Mouse (Mus musculus) kidney, embryonic 15.5 days (tissue): ENCODE results near the gene Agbl4. TPM values are rescaled to one million over a fixed set of nuclear protein-coding genes. Genes with fewer than 3 reads are reported as not detected.
A peak's percentile ranks its signal among the peaks of the same experiment; 100 is the strongest.

Experiments
- ATAC-seq: fragments of 200-750 bp; cut with Nextera tagmentation; replicated peaks from 2 replicates; pipeline ENCODE4 v1.8.0; 2017; ENCODE audit warnings: moderate TSS enrichment; ENCODE audit not compliant: low FRiP score
- H3K27ac ChIP-seq: fragments of 300-500 bp; sonication (generic); 2 replicates; pipeline ENCODE4 v1.5.1; 2015; ENCODE audit warnings: mild to moderate bottlenecking, inconsistent platforms
- H3K27me3 ChIP-seq: fragments of 300-500 bp; sonication (generic); 2 replicates; pipeline ENCODE4 v1.6.1; 2015; ENCODE audit warnings: inconsistent platforms
- H3K36me3 ChIP-seq: fragments of 300-500 bp; sonication (generic); 2 replicates; pipeline ENCODE4 v1.6.1; 2015; ENCODE audit warnings: inconsistent platforms
- H3K4me1 ChIP-seq: fragments of 300-500 bp; sonication (generic); 2 replicates; pipeline ENCODE4 v1.6.1; 2015; ENCODE audit warnings: inconsistent platforms
- H3K4me2 ChIP-seq: fragments of 300-500 bp; sonication (generic); 2 replicates; pipeline ENCODE4 v1.6.1; 2015; ENCODE audit warnings: moderate library complexity, mild to moderate bottlenecking, inconsistent platforms
- H3K4me3 ChIP-seq: fragments of 300-500 bp; sonication (generic); replicated peaks from 2 replicates; pipeline ENCODE4 v1.5.1; 2015; ENCODE audit warnings: mild to moderate bottlenecking, inconsistent platforms
- H3K9ac ChIP-seq: fragments of 300-500 bp; sonication (generic); 2 replicates; pipeline ENCODE4 v1.6.1; 2015; ENCODE audit warnings: mild to moderate bottlenecking, inconsistent platforms
- H3K9me3 ChIP-seq: fragments of 300-500 bp; sonication (generic); replicated peaks from 2 replicates; pipeline ENCODE4 v1.6.1; 2016; ENCODE audit warnings: inconsistent platforms
- WGBS: fragments of 180-500 bp; shearing (Covaris S2); methylation state at CpG from one replicate; pipeline ENCODE4 v1.1.7; 2015; ENCODE audit warnings: mixed read lengths; 5-methylcytosine and 5-hydroxymethylcytosine counted together
- polyA plus RNA-seq: library from polyadenylated mRNA; unstranded; fragments of >200 nt; fragmentation: Nextera tagmentation; extraction: Ambion mirVana; gene quantifications from 2 replicates; pipeline ENCODE4 v1.2.1, GENCODE M21; 2015

The Agbl4 gene
- polyA plus RNA-seq, 1 experiment from 2014 or later, result 0.43 TPM

GRCm38 (mm10) chr4:111001641-111002040 lies 604.2 kb downstream of the Agbl4 start:
- H3K9me3 ChIP-seq, result no peaks in the 10 kb centered on the region
- H3K4me1 ChIP-seq, result no peaks in the 10 kb centered on the region
- H3K27me3 ChIP-seq, result no peaks in the 10 kb centered on the region
- no peaks in the 10 kb centered on the region for H3K36me3 ChIP-seq
- 86% methylated on average over 2 of the region's 2 CpGs for WGBS
- no peak for ATAC-seq
- no peak overlapping the region for H3K27ac ChIP-seq
- no peak overlapping the region for H3K4me3 ChIP-seq
- no peak overlapping the region for H3K4me2 ChIP-seq
- H3K9ac ChIP-seq, result no peak overlapping the region

DNA sequence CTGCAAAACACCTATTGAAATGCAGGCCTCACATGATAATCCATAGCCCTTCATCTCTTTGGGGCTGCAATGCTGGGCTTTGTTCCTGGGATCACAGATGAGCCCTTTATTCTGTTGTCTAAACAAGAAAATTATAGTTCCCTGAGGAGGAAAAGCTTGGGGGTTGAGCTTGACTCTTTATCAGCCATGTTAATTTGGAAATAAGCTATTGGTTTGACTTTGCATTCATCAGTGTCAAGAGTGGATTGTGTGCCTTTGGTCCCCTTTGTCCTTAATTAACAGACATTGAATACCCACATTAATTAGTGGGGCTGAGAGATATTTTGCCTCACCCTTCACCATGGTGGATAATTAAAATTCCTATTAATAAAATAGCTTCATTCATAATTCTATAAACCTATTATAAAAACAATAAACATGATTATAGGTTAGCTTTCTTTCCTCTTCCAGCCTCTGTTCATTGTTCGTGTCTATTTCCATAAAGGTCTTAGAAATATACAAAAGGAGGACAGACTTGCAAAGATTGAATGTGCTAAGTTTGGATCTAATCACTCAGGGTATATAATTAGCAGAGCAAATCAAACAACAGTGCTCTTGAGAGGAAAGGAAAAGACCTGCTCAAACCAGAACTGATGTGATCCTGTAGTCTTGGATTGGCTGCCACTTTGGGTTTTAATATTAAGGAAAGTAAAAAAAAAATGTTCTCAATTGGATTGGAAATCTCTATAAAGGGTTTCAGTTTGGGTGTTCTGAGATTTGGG lies 607.4 kb downstream of the Agbl4 start:
- H3K4me2 ChIP-seq, result no peak overlapping the region
- no peaks in the 10 kb centered on the region for H3K27me3 ChIP-seq
- WGBS, result 93% methylated on average over 1 of the region's 1 CpGs
- no peaks in the 10 kb centered on the region for H3K36me3 ChIP-seq
- no peak for ATAC-seq
- H3K27ac ChIP-seq, result no peak overlapping the region
- no peaks in the 10 kb centered on the region for H3K9me3 ChIP-seq
- no peaks in the 10 kb centered on the region for H3K4me1 ChIP-seq
- H3K9ac ChIP-seq, result no peak overlapping the region
- H3K4me3 ChIP-seq, result no peak overlapping the region

- Histone ChIP-seq H3K36me3 (no peaks in the 10 kb centered on the region), H3K27ac (no peak overlapping the region), H3K4me3 (no peak overlapping the region), H3K9me3 (no peaks in the 10 kb centered on the region), H3K4me1 (no peaks in the 10 kb centered on the region), H3K4me2 (no peak overlapping the region), H3K27me3 (no peaks in the 10 kb centered on the region), H3K9ac (no peak overlapping the region)
- no peak for ATAC-seq
- 93% methylated on average over 4 of the region's 4 CpGs for WGBS
Observed at GRCm38 (mm10) chr4:111019376-111019775, 621.9 kb downstream of the Agbl4 start.

DNA sequence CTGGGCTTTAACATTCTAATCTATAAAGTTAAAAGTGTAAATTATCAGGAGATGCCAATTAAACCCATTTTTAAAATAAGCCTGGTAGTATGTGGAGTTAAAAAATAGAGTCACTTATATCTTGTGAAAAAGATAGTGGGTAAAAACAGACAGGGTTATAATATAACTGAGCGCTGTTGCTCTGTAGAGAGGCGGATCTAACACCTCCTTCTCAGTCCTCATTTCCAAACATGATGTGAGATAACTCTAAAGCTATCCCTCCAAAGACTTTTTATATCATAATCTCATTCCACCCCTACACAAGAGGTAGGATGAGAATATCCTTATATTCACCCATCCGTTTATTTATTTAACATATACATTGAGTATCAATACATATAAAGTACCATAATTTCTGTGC lies 669.9 kb downstream of the Agbl4 start:
- H3K27ac ChIP-seq, result no peak overlapping the region
- H3K9me3 ChIP-seq, result no peaks in the 10 kb centered on the region
- WGBS, result 94% methylated on average over 3 of the region's 3 CpGs
- H3K9ac ChIP-seq, result no peak overlapping the region
- no peak overlapping the region for H3K4me2 ChIP-seq
- H3K27me3 ChIP-seq, result no peaks in the 10 kb centered on the region
- no peaks in the 10 kb centered on the region for H3K4me1 ChIP-seq
- no peaks in the 10 kb centered on the region for H3K36me3 ChIP-seq
- no peak overlapping the region for H3K4me3 ChIP-seq
- no peak for ATAC-seq

- WGBS, result 65% methylated on average over 6 of the region's 7 CpGs
- Histone ChIP-seq H3K27me3 (no peaks in the 10 kb centered on the region), H3K27ac (no peak overlapping the region), H3K9me3 (no peaks in the 10 kb centered on the region), H3K4me1 (no peaks in the 10 kb centered on the region), H3K4me2 (no peak overlapping the region), H3K9ac (no peak overlapping the region), H3K36me3 (no peaks in the 10 kb centered on the region), H3K4me3 (no peak overlapping the region)
- no peak for ATAC-seq
Observed at GRCm38 (mm10) chr4:111073738-111074497, 676.5 kb downstream of the Agbl4 start.

DNA sequence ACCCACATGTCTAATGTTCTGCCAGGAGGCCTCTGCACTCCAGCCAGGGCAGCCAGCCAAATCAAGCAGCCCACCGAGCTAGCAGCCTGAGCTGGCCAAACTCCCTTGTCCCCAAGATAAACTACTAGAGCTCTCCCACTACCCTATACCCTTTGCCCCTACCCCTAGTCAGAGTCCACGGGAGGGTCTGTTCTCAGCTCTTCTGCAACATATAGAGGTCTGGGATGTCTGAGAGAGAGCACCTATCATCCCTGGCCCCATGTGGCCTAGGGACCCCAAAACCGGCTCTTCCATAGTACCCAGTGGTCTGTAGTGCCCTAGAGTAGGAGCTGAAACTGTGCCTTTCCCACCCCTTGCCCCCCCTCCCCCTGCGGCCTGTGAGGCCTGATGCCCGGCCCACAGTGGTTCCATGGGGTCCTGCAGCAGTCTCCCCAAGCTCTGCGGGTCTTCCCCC lies 677.3 kb downstream of the Agbl4 start:
- H3K36me3 ChIP-seq, result no peaks in the 10 kb centered on the region
- 78% methylated on average over 6 of the region's 6 CpGs for WGBS
- H3K9me3 ChIP-seq, result no peaks in the 10 kb centered on the region

DNA sequence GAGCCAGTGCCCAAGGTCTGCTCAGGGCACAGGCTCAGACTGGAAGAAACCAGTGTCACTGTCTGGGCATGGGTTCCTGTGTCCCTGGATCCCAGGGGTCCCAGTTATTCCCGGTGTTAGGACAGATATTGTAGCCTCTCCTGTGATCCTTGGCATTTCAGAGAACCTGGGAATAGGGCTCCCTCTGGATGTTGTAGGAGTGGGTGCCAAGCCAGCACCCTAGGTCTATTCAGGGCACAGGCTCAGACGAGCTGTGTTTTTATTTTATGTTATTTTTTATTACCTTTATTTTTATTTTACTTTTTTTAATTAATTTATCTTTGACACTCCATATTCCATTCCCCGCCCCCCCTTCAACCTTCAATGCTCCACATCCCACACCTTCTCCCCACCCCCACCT lies 680.3 kb downstream of the Agbl4 start:
- Histone ChIP-seq H3K4me2 (no peak overlapping the region), H3K9me3 (no peaks in the 10 kb centered on the region), H3K4me3 (no peak overlapping the region), H3K27me3 (no peaks in the 10 kb centered on the region), H3K9ac (no peak overlapping the region), H3K4me1 (no peaks in the 10 kb centered on the region), H3K36me3 (no peaks in the 10 kb centered on the region), H3K27ac (no peak overlapping the region)
- 74% methylated on average over 3 of the region's 3 CpGs for WGBS
- no peak for ATAC-seq

More for the DNA sequence above, 677.3 kb downstream of the Agbl4 start:
- Histone ChIP-seq H3K4me3 (no peak overlapping the region), H3K9ac (no peak overlapping the region), H3K27me3 (no peaks in the 10 kb centered on the region), H3K27ac (no peak overlapping the region), H3K4me1 (no peaks in the 10 kb centered on the region), H3K4me2 (no peak overlapping the region)
- no peak for ATAC-seq

- 87% methylated on average over 1 of the region's 1 CpGs for WGBS
- Histone ChIP-seq H3K27ac (no peak overlapping the region), H3K9ac (no peak overlapping the region)
Observed at GRCm38 (mm10) chr4:111085330-111085729, 687.9 kb downstream of the Agbl4 start.

DNA sequence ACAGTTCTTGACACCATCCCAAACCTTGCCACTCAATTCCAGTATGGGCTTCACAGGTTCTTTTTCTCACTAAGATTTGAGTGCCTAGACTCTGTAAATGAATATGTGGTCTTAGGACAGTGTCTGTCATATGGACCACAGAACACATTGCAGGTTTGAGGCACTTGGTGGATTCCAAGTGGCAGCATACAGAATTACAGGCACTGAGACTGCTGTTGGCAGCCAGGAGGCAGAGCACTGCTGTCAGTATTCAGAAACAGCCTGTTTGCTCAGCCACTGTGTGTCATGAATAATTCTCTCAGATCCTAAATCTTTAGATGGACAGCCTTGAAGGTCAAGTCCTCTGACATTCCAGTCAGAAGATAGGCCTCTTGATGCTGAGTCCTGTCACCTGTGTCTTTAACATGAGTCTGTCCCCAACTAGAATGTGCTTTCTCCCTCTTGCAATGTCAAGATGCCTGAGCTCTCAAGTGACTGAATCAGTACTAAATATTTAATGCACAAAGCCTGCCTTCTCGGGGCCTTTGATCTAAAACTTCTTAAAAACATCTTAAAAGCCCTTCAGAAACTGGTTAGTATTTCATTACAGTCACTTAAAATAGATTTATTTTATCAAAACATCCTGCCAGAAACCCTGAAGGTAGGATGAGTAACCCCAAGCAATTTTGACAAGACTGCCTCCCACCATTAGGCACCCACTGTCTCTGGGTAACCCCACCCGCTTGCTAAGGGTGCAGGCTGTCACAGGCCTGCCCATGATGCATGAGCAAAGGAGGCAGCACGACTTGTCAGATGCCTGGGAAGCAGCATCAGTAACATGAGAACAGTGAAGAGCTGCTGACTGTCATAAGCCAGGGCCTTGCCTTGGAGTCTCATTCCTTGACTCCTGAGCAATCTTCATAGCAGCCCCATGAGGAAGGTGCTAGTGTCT lies 739.0 kb downstream of the Agbl4 start:
- no peak overlapping the region for H3K4me2 ChIP-seq
- H3K27ac ChIP-seq, result no peak overlapping the region
- no peaks in the 10 kb centered on the region for H3K36me3 ChIP-seq
- no peak overlapping the region for H3K4me3 ChIP-seq
- ATAC-seq, result peak; percentile 84
- 27% methylated on average over 3 of the region's 3 CpGs for WGBS
- H3K27me3 ChIP-seq, result no peaks in the 10 kb centered on the region
- H3K4me1 ChIP-seq, result no peaks in the 10 kb centered on the region
- no peaks in the 10 kb centered on the region for H3K9me3 ChIP-seq
- H3K9ac ChIP-seq, result no peak overlapping the region

More at GRCm38 (mm10) chr4:111085330-111085729, 687.9 kb downstream of the Agbl4 start:
- H3K36me3 ChIP-seq, result no peaks in the 10 kb centered on the region
- no peak for ATAC-seq
- H3K4me1 ChIP-seq, result no peaks in the 10 kb centered on the region
- no peak overlapping the region for H3K4me3 ChIP-seq
- no peaks in the 10 kb centered on the region for H3K27me3 ChIP-seq
- H3K9me3 ChIP-seq, result no peaks in the 10 kb centered on the region
- no peak overlapping the region for H3K4me2 ChIP-seq

DNA sequence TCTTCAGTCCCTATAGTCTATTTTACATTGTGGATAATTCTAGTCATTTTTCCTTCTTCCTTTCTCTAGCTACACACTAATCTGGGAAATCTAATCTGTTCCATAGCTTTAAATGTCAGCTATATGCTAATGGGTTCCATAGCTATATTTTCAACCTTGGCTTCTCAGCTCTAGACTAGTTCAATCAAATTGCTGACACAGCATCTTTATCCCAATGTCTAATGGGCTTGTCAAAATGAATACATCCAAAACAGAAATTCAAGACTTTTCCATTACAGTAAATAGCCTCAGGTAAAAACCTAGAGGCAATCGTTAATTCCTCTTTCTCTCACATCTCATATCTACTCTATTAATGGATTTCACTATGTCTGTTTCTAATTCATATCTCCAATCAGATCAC lies 750.3 kb downstream of the Agbl4 start:
- no peaks in the 10 kb centered on the region for H3K9me3 ChIP-seq
- no peak for ATAC-seq
- H3K4me1 ChIP-seq, result no peaks in the 10 kb centered on the region
- H3K4me3 ChIP-seq, result no peak overlapping the region
- H3K4me2 ChIP-seq, result no peak overlapping the region
- H3K9ac ChIP-seq, result no peak overlapping the region
- WGBS, result 86% methylated on average over 1 of the region's 1 CpGs
- H3K27me3 ChIP-seq, result no peaks in the 10 kb centered on the region
- no peaks in the 10 kb centered on the region for H3K36me3 ChIP-seq
- H3K27ac ChIP-seq, result no peak overlapping the region

GRCm38 (mm10) chr4:111155859-111156258 lies 758.4 kb downstream of the Agbl4 start:
- H3K36me3 ChIP-seq, result no peaks in the 10 kb centered on the region
- H3K4me3 ChIP-seq, result no peak overlapping the region
- no peak overlapping the region for H3K4me2 ChIP-seq
- no peak overlapping the region for H3K9ac ChIP-seq
- no peaks in the 10 kb centered on the region for H3K27me3 ChIP-seq
- WGBS, result 69% methylated on average over 1 of the region's 1 CpGs
- H3K4me1 ChIP-seq, result no peaks in the 10 kb centered on the region
- no peaks in the 10 kb centered on the region for H3K9me3 ChIP-seq
- ATAC-seq, result no peak
- no peak overlapping the region for H3K27ac ChIP-seq

DNA sequence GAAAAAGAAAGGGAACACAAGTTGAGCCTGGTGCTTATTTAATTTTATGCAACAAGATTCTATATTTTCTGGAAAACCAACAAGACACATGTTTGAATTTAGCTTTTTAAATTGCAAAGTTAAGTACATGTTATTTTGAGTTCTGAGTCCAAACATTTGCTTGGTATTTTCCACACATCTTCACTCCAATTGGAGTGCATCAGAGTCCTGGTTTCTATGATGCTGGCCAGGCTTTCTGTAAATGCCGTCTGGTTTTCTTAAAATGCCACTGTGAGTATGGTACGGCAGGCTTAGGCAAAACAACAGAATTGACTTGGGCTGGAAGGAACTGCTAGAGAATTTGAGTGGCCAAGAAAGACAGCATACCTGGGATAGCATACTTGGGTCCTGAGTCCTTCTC lies 784.0 kb downstream of the Agbl4 start:
- Histone ChIP-seq H3K4me3 (no peak overlapping the region), H3K27me3 (no peaks in the 10 kb centered on the region), H3K4me1 (no peaks in the 10 kb centered on the region), H3K9ac (no peak overlapping the region), H3K36me3 (no peaks in the 10 kb centered on the region), H3K9me3 (no peaks in the 10 kb centered on the region), H3K27ac (no peak overlapping the region), H3K4me2 (no peak overlapping the region)
- ATAC-seq, result no peak
- 89% methylated on average over 2 of the region's 2 CpGs for WGBS
